Mouse (Mus musculus) right cerebral cortex, postnatal 10 days (tissue): Measurements from ENCODE around the gene Abca6.

Experiments used
- DNase-seq, 2 experiments: peaks; one replicate each; pipeline ENCODE4 v3.0.0; 2021; ENCODE audit warnings: low spot score in 2 of 2

Abca6 gene

GRCm38 (mm10) chr11:110251534-110251933, at the start of gene Abca6:
TSS of gene Abca6 (minus strand) at chr11:110251776.
- DNase-seq: no peak

- no peak for DNase-seq
Observed at GRCm38 (mm10) chr11:110297917-110298533, 46.4 kb upstream of the Abca6 start.

GRCm38 (mm10) chr11:110290586-110290985, 39.0 kb upstream of the Abca6 start:
- DNase-seq: no peak

- no peak for DNase-seq
Observed at GRCm38 (mm10) chr11:110288423-110288822, 36.8 kb upstream of the Abca6 start.

- DNase-seq: no peak
Observed at GRCm38 (mm10) chr11:110287694-110288093, 36.1 kb upstream of the Abca6 start.

GRCm38 (mm10) chr11:110286331-110286730, 34.8 kb upstream of the Abca6 start:
- DNase-seq: no peak

GRCm38 (mm10) chr11:110284849-110285248, 33.3 kb upstream of the Abca6 start:
- no peak for DNase-seq

- no peak for DNase-seq
Observed at GRCm38 (mm10) chr11:110284185-110284787, 32.7 kb upstream of the Abca6 start.

GRCm38 (mm10) chr11:110274794-110275193, 23.2 kb upstream of the Abca6 start:
- no peak for DNase-seq

GRCm38 (mm10) chr11:110271745-110272144, 20.2 kb upstream of the Abca6 start:
- peak; percentile 68 to 74 for DNase-seq

- DNase-seq: peak; percentile 74 to 92
Observed at GRCm38 (mm10) chr11:110268244-110268844, 16.8 kb upstream of the Abca6 start.

GRCm38 (mm10) chr11:110267232-110267631, 15.7 kb upstream of the Abca6 start:
- DNase-seq: no peak

- peak; percentile 54 to 61 for DNase-seq
Observed at GRCm38 (mm10) chr11:110266757-110267156, 15.2 kb upstream of the Abca6 start.

GRCm38 (mm10) chr11:110261867-110262266, 10.3 kb upstream of the Abca6 start:
- DNase-seq: no peak

GRCm38 (mm10) chr11:110257911-110258310, 6.3 kb upstream of the Abca6 start:
- no peak for DNase-seq

GRCm38 (mm10) chr11:110257061-110257460, 5.5 kb upstream of the Abca6 start:
- DNase-seq: no peak

- DNase-seq: no peak
Observed at GRCm38 (mm10) chr11:110252256-110252655, 680 bp upstream of the Abca6 start.

GRCm38 (mm10) chr11:110244730-110245129, 6.8 kb downstream of the Abca6 start:
- DNase-seq: no peak

GRCm38 (mm10) chr11:110237466-110237865, 14.1 kb downstream of the Abca6 start:
- DNase-seq: no peak

GRCm38 (mm10) chr11:110232975-110233374, 18.6 kb downstream of the Abca6 start:
- no peak for DNase-seq

GRCm38 (mm10) chr11:110217118-110217517, 34.5 kb downstream of the Abca6 start:
- no peak for DNase-seq

GRCm38 (mm10) chr11:110203930-110204329, 47.6 kb downstream of the Abca6 start:
- DNase-seq: no peak

GRCm38 (mm10) chr11:110198882-110199281, 52.7 kb downstream of the Abca6 start:
- DNase-seq: no peak
